Mouse (Mus musculus) T-helper 2 cell (primary cell): ENCODE results near the gene Atg101.

Experiments used
- in situ Hi-C: fragments of 300-600 bp; cut with MboI, MseI; formaldehyde crosslinking; loops from one replicate; pipeline ENCODE4 v1.15.1; 2025; ENCODE audit warnings: high pct_unique_total_duplicates

Gene Atg101

DNA sequence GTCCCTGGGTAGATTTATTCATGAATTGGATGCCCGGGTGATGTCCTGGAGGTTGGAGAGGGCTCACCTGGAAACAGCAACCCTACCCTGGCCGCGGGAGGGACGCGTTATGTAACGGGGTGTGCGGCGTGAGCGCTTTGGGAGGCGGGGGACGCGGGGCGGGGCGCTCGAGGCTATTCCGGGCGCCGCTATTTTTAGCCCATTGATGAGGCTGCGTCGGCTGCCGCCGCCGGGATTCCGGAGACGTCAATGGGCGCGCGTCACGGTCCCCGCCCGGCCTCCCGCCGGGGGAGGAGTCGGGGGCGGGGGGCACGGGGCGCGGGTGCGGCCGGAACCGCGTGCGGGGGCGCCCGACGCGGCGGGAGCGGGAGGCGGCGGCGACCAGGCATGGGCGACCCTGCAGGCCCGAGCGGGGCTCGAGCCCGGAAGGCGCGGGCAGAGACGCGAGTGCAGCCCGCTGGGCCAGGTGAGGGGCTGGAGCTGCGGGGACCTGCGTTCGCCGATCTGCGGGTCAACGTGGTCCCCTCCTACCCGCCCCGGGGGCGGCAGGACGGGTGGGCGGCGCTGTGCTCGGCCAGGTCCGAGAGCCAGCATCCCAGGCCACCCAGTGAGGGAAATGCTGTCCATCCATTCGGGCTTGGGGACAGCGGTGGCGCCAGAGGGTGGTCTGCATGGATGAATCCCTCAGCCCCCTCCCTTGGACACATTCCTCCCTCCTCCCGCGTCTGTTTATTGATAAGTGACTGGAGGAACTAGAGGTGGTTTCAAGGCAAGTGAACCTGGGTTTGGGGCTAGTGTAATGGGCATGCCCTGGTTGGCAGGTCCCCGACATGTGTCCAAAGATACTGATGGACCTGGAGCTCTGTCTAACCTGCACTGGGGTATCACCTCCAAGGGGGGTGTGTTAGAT is 29.9 kb upstream of the Atg101 start, which contains the start of gene Nr4a1:
Gene Nr4a1, plus strand, starts transcription at position 384 of the 910 bp plus-strand sequence.
- in situ Hi-C loops = no loop called here

DNA sequence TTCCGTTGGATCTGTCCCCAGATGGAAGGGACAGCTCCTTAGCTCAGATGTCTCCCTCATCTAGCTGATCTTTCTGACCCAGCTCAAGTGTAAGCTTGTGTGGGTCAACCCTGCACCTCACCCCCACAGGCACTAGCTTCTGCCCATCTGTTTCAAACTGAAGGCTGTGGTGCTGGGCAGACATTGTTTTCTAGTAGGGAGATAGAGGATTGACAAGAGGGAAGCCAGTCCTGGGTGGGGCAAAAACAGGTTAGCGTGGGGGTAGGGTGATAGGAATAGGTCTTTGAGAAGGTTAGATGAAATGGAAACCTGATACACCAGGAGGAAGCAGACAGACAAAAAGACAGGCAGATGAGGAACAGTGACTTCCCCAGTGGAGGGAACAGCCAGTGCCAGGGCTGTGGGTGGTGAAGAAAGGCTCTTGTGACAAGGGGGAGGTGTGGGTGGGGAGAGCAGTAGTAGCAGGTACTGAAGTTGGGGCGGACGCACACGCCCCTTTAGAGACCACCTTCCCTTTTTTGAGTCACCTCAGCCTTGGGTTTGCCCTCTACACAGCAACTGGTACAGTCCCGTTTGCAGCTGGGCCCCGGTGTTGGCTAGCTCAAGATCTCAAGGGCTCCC is 28.1 kb upstream of the Atg101 start:
- in situ Hi-C loops = no loop called here

DNA sequence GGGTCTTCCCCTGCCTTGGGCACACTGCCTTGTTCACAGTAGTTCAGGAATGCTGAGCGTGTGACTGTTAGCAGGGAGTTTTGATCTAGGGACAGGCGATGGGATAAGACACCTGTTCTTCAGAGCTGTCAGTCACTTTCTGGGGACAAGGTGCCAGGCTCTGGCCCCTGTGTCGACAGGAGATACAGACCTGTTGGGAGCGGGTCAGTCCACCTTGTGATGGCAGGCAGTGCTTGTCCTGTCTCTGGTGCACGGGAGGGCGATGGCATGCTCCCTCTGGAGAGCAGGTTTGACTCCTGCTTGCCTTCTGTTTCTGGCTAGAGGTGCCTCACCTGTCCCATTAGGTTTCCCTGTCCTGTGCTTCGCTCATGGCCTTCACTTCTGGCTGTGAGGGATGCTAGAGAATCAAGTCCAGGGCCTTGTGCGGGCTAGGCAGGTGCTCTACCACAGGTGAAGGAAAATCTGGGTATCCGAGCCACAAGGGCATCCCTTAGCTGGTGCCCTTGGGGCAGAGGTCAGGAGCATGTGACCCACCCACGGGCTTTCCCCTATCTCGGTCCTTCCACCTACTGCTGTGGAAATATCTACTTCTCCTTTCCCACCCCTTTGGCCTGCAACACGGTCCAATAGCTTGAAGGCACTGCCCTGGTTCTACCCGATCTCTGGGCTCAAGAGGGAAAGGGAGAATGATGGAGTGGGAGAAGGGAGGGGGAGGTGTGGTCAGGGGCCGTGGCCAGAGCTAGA is 27.4 kb upstream of the Atg101 start:
- in situ Hi-C loops = no loop called here

DNA sequence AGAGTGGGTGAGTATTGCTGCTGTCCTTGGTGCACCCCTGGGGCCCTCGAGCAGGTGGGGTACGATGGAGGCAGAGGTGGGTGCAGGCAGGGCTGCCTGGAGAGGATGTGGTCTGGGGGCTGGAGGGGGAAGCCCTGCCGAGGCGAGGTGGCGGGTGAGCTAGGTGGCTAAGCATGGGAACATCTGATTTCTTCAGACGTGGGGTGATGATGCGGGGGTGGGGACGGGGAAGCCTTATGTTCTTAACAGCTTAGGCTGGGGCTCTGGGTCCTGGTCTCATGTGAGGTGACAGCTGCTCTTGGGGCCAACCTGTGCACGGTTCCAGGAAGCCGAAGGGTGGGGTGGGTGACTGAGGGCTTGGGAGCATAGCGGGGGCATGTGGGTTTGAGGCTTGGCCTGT is 25.7 kb upstream of the Atg101 start:
- in situ Hi-C loops = no loop called here

DNA sequence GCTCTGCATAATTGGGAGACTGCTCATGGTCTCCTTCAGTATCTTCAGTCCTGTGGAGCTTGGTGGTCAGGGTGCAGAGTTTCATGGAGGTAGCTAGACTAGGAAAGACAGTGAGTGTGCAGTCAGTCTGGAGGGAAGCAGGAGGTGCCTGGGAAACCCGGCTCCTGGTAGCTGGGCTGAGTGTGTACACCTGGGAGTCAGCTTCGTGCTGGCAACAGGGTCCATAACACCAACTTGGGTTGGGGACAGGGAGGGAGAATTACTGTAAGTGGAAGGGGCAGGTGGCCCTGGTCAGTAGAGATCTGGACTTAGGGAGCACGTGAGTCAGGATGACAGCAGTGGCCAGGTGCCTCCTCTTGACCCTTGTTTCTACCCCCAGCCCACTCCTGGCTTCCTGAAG is 24.1 kb upstream of the Atg101 start:
- in situ Hi-C loops = loop anchor here (10.0 kb wide), 1 partner anchor 1255 kb away; the partner anchor contains the start of genes Map3k12 and Tarbp2

DNA sequence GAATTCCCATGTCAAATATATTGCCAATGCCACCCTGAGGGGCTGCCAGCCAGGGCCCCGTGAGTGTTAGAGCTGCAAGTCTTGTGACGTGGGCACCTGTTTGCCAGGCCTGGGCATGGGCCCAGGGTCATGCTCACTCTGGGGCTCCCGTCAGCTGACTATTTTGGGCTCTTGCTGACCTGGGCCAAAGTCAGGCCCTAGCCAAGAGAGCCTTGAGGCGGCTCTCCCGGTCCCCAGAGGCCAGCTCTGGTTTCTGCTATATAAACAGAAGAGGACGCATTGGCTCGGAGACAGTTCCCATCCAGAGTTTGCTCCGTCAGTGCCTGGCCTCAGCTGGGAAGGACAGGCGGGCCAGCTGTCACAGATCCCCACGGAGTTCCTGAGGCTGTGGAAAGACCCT is 23.7 kb upstream of the Atg101 start:
- in situ Hi-C loops = loop anchor here (10.0 kb wide), 1 partner anchor 1254 kb away; the partner anchor contains the start of genes Map3k12 and Tarbp2

DNA sequence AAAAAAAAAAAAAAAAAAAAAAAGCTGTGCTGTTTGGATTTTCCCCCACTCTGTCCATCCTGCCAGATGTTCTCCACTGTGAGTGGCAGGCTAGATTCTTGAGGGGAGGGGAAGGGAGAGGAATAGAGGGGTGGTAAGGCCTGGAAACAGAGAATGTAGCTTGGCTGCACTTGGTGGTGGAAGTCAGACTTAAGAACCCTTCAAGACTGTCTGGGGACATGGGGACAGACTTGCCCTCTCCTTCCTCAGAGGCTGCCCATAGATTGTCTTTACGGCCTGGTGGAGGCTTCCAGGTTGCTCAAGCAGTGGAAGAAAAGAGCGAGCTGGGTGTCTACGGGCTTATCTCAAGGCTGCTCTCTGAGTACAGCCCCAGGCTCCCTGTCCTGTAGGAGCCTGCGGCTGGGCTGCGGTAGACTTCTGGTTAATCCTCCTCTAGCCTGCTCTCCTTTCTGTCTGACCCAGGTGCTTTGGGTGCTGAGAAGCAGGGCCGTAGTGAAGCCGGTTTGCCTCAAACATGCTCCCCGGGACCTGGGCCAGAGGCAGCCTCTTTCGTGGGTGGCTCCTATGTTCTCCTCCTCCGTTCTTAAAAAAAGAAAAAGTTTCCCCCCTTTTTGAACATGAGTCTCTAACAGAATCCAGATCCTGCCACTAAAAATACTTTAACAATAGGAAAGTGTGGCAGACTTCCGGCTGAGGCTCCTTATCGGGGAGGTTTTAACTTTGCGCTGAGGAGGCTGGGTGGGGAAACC is 23.0 kb upstream of the Atg101 start:
- in situ Hi-C loops = loop anchor here (10.0 kb wide), 1 partner anchor 1254 kb away; the partner anchor contains the start of genes Map3k12 and Tarbp2

DNA sequence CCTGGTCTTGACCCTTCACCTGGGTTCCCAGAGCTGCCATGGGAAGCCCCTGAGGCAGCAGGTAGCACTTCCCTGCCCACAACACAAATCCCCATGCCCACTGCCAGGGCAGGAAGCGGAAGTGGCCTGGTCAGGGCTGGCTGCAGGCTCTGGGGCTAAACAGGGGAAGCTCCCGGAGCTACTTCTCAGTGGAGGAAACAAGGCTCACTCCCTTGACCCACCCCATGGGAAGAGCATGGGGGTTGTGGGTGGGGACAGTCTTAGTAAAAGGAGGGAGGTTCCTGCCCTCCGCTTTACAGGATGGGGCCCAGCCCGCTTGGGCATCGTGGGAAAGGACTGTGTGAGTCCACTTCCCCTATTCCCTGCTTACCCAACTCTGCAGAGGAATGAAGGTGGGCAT is 21.6 kb upstream of the Atg101 start:
- in situ Hi-C loops = loop anchor here (10.0 kb wide), 1 partner anchor 1252 kb away; the partner anchor contains the start of genes Map3k12 and Tarbp2

DNA sequence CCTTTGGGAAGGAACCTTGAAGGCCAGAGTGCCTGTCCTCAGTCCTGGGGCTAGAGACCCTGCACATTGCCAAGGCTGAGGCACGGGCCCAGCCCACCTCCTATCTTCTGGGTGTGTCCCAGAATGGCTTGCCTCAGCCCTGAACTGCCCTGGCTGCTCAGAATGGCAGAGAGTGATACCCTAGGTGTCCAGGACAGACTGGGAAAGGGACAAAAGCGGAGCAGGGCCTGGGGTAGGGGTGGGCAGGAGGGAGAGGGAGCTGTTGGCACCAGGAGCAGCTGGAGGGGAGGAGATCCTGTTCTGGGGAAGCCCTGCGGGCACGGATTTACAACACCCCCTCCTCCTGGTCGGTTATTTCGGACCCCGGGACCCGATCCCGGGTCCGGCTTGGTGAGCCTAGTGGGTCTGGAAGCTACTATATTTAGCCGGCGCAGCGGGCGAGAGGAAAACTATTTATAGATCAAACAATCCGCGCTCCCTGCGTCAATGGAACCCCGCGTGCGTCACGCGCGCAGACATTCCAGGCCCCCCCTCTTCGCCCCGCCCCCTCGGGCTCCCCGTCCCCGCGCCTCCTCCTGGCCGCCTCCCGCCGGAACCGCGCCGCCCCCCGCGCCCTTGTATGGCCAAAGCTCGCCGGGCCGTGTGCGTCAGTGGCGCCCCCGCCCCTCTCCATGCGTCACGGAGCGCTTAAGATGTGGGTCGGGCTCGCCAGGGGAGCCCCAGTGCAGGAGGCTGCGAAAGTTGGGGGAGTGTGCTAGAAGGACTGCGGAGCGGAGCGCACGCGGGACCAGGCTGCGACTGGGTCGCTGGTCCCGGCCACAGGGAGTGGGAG is 17.7 kb upstream of the Atg101 start:
- in situ Hi-C loops = loop anchor here (10.0 kb wide), 1 partner anchor 1248 kb away; the partner anchor contains the start of genes Map3k12 and Tarbp2

DNA sequence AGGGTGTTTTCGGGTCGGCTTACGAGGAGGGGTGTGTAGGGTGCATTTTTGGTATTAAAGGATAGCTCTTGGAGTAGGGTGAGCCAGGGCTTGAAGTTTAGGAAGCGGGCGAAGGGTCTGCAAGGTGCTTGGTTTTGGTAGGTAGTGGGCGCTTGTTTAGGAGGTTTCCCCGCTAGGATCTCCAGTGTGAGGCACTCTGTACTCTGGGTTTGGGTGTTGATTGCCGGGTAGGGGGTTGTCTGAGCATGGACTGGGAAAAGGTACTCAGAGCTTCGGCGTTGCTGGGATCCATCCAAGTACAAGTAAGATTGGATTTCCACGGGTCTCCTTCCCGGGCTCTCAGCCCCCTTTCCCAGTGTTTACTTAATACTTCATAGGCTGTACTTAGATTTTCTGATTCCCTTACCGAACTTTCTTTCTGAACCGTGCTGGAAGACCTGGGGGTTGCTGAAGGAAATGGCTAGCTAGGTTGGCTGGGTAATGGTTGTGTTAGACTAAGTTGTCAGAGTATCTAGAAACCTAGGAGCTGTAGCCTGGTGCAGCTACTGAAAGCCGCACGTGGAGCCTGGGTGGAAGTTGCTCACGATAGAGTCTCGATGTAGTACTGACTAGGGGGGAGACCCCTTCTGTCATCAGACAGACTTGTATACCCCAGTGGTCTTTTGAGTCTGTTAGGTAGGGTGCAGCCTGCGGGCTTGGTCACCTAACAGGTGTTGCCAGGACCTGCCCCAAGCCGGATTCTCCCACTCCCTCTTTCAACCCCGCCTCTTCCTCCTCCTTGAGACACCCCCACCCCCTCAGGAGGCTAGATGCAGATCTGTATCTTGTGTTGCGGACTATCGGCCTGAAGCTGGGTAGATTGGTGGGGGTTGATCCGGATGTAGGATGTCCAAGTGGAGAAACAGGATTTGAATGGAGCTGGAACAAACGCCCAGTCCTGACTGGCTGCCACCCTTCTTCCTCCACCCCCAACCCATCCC is 16.7 kb upstream of the Atg101 start:
- in situ Hi-C loops = loop anchor here (10.0 kb wide), 1 partner anchor 1247 kb away; the partner anchor contains the start of genes Map3k12 and Tarbp2

DNA sequence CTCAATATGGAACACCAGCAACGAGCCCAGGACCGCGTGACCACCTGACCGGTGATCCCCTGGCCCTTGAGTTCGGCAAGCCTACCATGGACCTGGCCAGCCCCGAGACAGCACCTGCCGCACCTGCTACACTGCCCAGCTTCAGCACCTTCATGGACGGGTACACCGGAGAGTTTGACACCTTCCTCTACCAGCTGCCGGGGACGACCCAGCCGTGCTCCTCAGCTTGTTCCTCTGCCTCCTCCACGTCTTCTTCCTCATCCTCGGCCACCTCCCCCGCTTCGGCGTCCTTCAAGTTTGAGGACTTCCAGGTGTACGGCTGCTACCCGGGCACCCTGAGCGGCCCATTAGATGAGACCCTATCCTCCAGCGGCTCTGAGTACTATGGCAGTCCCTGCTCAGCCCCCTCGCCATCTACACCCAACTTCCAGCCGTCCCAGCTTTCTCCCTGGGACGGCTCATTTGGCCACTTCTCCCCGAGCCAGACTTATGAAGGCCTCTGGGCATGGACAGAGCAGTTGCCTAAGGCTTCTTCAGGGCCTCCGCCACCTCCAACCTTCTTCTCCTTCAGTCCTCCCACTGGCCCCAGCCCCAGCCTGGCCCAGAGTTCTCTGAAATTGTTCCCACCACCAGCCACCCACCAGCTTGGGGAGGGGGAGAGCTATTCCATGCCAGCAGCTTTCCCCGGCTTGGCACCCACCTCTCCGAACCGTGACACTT is 13.8 kb upstream of the Atg101 start:
- in situ Hi-C loops = loop anchor here (10.0 kb wide), 1 partner anchor 505 kb away; the partner anchor contains the start of gene Slc4a8

DNA sequence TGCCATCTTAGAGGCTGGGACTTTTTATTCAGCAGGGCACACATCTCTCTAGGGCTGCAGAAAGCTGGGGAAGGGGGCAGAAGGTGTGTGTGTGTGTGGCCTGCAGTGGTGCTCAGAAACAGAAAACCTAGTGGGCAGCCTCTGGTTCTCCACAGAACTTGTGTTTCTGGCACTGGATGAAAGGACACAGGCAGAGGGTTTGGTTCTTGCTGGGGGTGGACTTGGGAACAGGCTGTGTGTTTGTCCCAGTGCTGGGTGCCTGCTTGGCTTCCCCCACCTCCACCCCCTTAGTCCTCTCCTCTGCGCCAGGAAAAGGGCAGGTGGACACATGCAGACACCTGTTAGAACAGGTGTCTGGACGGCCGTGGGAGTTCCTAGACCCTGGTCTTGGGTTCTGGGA is 13.0 kb upstream of the Atg101 start:
- in situ Hi-C loops = loop anchor here (10.0 kb wide), 1 partner anchor 506 kb away; the partner anchor contains the start of gene Slc4a8

DNA sequence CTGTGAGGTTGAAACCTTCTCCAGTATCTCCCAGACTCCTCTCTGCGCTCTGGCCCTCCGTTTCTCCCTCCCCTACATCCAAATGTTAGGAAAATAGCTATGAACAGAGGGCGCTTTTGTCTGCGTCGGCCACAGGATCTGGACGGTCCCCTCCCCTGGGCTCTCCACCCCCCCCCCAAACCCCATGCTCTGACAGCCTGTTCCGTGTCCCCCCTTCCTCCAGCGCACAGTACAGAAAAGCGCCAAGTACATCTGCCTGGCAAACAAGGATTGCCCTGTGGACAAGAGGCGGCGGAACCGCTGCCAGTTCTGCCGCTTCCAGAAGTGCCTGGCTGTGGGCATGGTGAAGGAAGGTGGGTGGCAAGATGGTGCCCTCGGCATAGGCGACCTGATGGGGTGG is 12.6 kb upstream of the Atg101 start:
- in situ Hi-C loops = loop anchor here (10.0 kb wide), 1 partner anchor 507 kb away; the partner anchor contains the start of gene Slc4a8

DNA sequence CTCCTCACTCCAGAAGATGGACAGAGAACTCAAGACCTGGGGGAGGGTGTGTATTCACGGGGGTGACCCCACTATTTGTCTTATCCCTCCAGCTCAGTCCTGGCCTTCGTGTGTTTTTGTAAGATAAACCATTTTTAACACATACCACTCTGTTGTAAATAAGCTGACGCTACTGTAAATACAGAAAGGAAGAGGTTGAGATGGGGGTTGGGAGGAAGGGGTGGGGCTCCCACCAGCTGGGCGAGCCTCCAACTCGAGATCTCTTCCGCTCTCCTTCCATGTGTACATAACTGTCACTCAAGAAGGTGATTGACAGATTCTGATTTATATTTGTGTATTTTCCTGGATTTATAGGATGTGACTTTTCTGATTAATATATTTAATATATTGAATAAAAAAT is 9.7 kb upstream of the Atg101 start:
- in situ Hi-C loops = loop anchor here (10.0 kb wide), 1 partner anchor 510 kb away; the partner anchor contains the start of gene Slc4a8

DNA sequence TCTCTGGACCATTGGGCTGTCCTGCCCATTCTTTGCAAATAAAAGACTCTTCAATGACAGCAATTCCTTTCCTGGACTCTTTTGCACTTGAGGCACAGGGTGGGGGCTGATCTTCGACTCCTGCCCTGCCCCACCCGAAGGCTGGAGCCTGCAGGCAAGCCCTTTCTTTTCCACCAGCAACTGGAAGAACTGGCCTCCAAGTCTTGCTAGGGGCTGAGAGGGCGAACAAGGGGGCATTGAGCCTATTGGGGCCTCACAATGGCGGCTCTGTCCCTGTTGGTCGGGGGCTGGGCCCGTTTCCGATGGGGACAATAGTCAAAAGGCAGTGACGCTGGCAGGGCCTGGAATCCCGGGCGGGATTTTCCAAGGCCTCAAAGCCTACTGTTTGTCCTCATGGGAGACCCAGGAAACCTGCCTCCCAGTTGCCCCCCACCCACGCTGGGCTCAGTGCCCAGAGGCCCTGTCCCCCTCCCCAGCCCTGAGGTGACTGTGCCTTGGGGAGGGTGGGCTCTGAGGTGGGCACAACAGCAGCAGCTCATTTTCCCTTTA is 6.6 kb upstream of the Atg101 start:
- in situ Hi-C loops = loop anchor here (10.0 kb wide), 1 partner anchor 513 kb away; the partner anchor contains the start of gene Slc4a8

DNA sequence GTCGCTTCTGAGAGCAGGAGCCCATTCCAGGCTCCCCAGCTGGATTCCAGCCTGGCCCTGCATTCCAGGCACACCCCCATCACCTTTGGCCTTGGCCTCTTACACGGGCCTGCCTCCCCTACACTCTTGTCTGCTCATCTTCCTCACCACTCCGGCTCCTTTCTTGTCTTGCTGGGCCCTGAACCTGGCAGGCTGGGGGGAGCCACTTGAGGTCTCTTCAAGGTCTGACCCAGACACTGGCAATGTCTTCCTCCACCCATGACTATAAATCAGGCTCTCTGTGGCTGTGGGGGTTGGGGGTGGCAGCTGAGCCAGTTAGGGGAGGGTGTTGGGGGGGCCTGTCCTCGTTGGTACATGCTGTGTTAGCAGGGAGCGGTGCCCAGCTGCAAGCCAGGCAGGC is 5.5 kb upstream of the Atg101 start:
- in situ Hi-C loops = loop anchor here (10.0 kb wide), 1 partner anchor 514 kb away; the partner anchor contains the start of gene Slc4a8

DNA sequence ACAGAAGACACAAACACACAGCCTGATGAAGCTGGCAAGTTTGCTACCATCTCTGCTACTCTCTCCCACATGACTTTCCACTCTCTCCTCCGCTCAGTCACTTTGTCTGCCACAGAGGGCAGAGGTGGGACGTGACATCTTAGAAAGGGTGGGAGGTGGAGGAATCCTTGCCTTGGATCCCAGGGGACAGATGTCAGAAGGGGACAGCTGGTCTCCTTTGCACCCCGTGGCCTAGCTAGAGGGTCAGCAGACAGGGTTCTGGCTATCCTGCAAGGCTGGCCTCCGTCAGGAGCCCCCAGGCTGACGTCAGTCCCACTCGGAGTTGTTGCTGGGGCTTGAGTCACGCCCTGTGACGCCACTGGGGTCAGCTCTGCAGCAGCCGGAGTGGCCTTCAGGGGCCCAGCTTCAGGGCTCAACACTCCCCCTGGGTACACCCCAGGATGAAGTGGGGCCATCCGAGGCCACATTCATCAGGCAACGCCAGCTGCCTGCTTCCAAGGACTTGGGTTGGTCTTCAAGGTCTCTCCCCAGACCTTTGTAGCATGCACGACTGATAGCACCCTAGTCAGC is 4.6 kb upstream of the Atg101 start:
- in situ Hi-C loops = loop anchor here (10.0 kb wide), 1 partner anchor 515 kb away; the partner anchor contains the start of gene Slc4a8
